Mouse (Mus musculus) layer of hippocampus, adult 2 months (tissue): ENCODE results near the gene Nectin2. TPM values are rescaled to one million over a fixed set of nuclear protein-coding genes. Genes with fewer than 3 reads are reported as not detected.

Experiments used
- DNase-seq, 2 experiments: peaks; one replicate each; pipeline ENCODE4 v3.0.0; 2022; ENCODE audit warnings: low spot score in 2 of 2
- H3K27ac ChIP-seq: fragments of 200-600 bp; 2 replicates; pipeline ENCODE4 v1.8.1; 2022
- H3K4me3 ChIP-seq: fragments of 200-600 bp; 2 replicates; pipeline ENCODE4 v1.8.1; 2022; ENCODE audit warnings: mild to moderate bottlenecking
- CTCF ChIP-seq: fragments of 200-600 bp; conservative IDR thresholded peaks from 2 replicates; pipeline ENCODE4 v1.8.1; 2022; ENCODE audit warnings: antibody characterized with exemption, mild to moderate bottlenecking, moderate library complexity
- total RNA-seq, 2 experiments: library from RNA; stranded (reverse); gene quantifications; 2 replicates each; pipeline ENCODE4 v1.2.3; 2021

Gene Nectin2
- total RNA-seq, 2 experiments from 2014 or later, result 4.5 to 5.9 TPM

DNA sequence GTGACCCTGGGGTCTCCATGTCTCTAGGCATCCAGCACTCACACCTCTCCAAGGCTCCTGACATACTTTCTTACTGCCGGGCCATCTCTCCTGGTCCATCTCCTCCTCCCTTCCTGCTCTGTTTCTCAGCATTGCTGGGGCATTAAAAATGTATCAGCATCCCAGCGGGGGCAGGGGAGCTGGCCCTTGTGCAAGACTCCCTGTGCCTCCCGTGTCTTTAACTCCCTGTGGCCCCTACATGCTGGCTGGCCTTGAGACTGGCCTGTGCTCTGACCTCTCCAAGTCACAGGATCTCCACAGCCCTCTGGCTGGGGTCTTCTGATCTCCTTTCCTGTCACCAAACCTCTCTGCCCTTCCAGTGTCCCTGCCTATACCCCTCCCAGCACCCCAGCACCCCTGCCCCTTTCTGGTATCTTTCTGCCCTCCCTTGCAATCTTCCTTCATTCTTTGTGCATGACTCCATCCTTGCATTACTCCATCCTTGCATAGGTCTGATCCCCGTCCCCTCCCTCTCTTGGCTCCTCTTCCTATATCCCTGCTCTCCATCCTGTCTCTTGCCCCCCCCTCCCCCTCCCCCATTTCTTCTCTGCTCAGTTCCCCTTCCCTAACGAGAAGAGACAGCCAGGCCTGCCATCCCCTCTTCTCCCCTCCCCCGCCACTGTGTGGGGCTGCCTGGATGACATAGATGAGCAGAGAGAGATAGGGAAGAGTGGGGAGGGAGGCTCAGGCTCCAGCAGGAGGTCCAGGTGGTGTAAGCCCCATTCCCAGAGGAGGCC is 3.7 kb downstream of the Nectin2 start:
- Histone ChIP-seq H3K27ac (no peak overlapping the region), H3K4me3 (no peak overlapping the region)
- TF ChIP-seq CTCF, result no peak
- no peak for DNase-seq

DNA sequence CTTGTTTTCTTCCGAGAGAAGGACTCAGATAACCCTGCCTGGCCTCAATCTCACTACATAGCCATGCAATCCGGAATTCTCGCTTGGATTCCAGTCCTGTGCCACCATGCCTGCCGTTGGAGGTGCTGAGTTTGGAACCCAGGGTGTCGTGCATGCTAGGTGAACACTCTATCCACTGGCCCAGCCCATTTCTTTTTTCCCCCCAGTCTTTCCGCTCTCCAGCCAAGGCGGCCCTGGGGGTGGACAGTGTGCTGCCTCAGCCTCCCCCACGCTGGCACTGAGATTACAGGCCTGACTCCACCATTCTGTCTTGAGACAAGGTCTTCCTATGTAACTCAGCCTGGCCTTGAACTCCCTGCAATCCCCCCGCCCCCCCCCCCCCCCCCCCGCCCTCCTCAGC is 4.3 kb downstream of the Nectin2 start:
- no peak for TF ChIP-seq CTCF
- DNase-seq, result no peak

DNA sequence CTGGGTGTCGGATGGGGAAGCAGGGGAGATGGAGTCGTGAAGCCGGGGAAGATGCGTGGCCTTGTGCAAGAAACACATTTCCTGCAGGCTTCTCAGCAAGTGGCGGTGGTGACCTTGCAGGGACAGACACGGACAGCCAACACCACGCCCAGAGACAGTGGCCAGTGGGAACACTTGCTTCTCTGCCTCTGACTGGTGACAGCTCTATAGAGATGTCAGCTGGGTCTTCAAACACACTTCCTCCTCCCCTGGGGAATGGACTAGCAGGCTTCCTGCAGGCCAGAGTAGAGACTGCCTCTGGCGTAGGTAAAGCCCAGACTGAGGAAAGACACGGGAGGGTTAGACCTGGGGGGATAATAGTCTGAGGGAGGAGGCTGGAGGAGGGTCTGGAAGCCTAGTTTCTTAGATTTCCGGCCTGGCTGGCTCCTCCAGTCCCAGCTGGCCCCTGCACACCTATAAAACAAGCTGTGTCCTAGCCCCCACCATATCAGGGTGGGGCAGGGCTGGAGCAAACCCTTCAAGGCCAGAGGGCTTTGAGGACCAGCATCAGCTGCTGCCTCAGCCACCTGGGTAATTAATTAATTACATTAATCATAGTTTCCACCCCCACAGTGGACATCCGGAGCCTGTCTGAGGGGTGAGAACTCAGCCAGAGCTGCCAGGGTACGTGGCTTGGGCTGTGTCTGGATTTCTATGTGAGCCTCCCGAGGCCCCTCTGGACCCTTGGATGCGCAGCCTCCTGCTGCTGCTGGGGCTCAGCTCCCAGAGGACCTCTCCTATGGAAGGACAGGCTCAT is 5.5 kb downstream of the Nectin2 start:
- Histone ChIP-seq H3K4me3 (no peak overlapping the region), H3K27ac (no peak overlapping the region)
- no peak for TF ChIP-seq CTCF
- DNase-seq, result no peak

More for the DNA sequence above, 4.3 kb downstream of the Nectin2 start:
- no peak overlapping the region for H3K4me3 ChIP-seq
- no peak overlapping the region for H3K27ac ChIP-seq

DNA sequence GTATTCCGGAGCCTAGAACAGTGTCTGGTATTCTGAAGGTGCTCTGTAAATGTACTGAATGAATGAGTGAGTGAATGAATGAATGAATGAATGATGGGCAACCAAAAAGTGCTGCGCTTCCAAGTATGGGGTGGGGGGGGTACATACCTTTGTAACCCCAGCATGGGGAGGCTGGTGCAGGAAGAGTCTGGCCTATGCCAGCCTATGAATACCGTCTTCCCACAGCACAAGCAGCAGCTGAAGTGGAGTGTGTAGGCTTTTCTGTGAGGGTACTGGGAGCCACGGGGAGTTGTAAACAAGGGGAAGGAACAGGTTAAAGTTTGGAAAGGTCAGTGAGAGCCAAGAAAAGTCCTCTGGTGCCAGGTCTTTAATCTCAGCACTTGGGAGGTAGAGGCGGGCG is 6.5 kb downstream of the Nectin2 start:
- Histone ChIP-seq H3K4me3 (no peak overlapping the region), H3K27ac (no peak overlapping the region)
- TF ChIP-seq CTCF, result no peak
- DNase-seq, result no peak

DNA sequence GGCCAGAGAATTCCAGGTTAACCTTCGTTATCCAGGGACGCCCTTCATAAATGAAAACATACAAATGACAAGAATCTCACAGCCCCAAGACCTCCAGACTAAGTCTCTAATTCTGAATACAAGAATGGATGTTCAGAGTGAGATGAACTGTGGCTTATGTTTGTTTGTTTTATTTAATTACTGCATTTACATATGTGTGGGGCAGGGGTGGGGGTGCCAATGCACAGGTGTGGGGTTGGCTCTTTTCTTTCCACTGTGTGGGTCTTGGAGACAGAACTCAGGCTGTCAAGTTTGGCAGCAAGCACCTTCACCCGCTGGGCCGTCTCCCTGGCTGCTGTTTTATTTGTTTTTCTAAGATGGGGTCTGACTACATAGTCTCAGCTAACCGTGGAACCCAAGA is 7.8 kb downstream of the Nectin2 start:
- TF ChIP-seq CTCF, result no peak

DNA sequence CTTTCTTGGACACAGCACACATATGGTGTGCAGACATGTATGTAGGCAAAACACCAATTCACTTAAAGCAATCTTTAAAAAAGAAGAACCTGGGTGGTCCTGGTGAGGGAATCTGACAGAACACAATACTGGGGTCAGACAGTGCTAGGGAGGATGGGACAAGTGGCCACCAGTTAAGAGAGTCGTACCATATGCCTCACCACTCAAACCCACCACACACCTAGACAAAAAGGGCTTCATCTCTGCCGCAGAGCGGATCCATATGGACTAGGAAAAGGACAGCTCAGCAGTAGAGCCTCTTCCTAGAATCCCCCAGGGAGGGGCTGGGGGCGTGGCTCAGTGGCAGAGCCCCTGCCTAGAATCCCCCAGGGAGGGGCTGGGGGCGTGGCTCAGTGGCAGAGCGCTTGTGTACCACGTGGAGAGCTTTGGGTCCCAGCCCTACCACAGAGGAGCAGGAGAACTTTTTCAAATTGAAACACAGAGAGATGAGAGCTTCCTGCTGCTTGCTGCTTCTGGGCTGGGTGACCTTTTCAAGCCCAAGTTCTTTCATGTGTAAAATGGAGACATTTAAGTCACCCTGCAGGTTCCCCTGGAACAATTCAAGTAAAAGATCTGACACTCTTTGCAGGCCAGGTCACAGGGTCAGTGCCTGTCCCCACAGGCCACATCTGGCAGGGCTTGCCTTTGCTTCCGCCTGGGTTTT is 8.8 kb downstream of the Nectin2 start:
- TF ChIP-seq CTCF, result no peak
- Histone ChIP-seq H3K27ac (no peak overlapping the region), H3K4me3 (no peak overlapping the region)
- DNase-seq, result no peak

More for the DNA sequence above, 7.8 kb downstream of the Nectin2 start:
- H3K27ac ChIP-seq, result no peak overlapping the region
- no peak for DNase-seq
- no peak overlapping the region for H3K4me3 ChIP-seq

DNA sequence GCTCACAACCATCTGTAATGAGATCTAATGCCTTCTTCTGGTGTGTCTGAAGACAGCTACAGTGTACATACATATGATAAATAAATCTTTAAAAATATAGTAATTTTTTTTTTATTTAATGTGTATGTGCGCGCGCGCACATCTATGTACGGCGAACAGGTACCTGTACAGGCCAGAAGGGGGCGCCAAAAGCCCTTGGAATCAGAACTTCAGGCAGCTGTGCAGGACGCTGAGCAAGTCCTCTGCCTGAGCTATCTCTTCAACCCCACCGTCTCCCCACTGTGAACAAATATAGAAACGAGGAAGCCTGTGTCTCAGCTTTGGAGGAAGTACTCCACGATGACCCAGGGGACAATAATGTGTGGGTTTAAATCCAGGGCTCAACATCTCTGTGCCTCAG is 10.0 kb downstream of the Nectin2 start:
- peak; percentile 50 for TF ChIP-seq CTCF
- H3K4me3 ChIP-seq, result no peak overlapping the region
- H3K27ac ChIP-seq, result no peak overlapping the region
- no peak for DNase-seq

DNA sequence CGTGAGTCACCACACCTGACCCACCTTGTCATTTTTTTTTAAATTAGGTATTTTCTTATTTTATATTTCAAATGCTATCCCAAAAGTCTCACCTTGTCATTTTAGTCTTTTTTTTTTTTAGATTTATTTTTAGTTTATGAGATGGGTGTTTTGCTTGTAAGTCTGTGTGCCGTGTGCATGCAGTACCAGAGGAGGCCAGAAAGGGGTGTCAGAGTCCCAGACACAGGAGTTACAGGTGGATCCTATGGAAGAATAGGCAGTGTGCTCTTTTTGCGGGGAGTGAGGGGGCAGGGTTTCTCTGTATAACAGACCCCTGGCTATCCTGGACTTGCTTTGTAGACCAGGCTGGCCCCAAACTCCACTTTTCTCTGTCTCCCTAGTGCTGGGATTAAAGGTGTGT is 11.5 kb downstream of the Nectin2 start:
- TF ChIP-seq CTCF, result peak; percentile 48
- H3K4me3 ChIP-seq, result no peak overlapping the region
- DNase-seq, result no peak
- H3K27ac ChIP-seq, result no peak overlapping the region

DNA sequence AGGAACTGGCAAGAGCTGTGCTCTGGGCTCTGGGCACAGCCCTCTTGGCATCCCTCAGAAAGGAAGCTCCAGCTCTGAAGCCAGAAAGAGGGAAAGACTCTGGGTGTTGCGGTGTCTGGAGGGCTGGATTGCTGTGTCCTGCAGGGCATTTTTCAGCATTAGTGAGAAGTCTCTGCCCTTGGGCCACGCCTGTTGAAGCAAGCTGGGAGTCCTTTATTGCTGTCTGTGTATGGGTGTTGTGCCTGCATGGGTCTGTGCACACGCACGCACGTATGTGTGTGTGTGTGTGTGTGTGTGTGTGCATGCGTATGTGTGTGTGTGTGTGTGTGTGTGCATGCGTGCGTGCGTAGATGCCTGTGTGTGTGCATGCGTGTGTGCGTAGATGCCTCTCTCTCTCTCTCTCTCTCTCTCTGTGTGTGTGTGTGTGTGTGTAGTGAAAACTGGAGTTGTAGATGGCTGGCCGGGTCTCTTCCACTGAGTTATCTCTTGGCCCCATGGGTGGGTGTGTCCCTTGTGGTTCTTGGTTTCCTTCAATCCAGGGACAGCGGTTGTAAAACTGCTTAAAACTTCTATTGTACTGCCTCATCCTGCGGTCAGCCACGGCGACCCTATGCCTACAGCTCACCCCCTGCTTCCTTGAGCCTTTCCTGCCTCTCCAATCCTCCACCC is 13.8 kb downstream of the Nectin2 start:
- DNase-seq, result no peak
- Histone ChIP-seq H3K4me3 (no peak overlapping the region), H3K27ac (no peak overlapping the region)
- TF ChIP-seq CTCF, result no peak

DNA sequence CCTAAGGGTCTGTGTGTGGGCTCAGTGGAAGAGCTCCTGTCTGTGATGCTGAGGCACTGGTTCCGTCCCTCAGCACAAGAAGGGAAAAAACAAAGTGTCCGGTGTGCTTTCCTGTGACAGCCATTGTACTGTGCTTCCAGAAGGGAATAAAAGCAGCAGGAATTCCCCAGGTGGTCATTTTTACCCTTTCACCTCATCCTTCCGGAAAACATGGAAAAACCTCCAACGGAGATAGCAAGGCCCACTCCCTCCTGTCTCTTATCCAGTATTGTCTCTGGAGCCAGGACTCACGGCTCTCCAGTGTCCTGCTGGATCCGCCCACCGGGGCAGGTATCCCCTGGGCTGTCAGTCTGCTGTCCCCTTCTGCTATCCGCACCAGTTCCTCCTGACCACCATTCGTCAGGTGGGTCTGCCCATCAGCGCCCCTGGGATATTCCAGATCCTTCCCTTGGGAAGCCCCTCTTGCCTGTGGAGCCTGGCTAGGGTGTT is 16.1 kb downstream of the Nectin2 start:
- Histone ChIP-seq H3K27ac (no peak overlapping the region), H3K4me3 (no peak overlapping the region)
- TF ChIP-seq CTCF, result no peak
- DNase-seq, result no peak

DNA sequence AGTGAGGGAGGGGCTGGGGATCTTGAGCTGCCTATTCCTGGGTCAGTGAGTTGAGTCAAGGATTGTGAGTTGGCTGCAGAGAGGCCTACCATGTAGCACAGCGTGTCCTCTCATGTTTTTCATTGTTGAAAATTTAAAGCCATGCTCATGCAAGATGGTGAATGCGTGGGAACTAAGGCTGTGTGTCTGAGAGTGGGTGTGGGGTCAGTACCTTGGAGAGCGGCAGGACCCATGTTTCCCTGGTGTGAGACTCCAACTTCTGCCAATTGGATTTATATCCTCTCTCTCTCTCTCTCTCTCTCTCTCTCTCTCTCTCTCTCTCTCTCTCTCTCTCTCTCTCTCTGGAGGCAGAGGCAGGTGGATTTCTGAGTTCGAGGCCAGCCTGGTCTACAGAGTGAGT is 23.7 kb downstream of the Nectin2 start:
- TF ChIP-seq CTCF, result no peak
- Histone ChIP-seq H3K4me3 (no peak overlapping the region), H3K27ac (no peak overlapping the region)
- DNase-seq, result no peak

DNA sequence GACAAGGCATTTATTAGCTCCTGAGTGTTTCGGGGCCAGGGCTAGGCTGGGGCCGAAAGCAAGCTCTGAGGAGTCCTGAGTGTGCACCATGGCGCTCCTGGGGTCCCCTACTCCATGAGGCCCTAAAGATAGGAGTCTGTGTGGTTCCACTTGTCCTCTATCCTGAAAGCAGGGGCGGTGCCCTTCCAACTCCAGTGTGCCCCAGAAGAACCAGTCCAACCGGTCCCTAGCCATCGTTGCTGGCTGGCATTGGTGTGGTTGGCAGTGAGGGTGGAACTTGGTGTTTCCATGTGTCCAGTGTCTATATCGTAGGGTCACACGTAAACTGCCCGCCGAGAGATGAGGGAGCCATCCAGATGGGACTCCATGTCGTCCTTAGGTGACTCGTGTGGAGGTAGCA is 26.1 kb downstream of the Nectin2 start:
- Histone ChIP-seq H3K27ac (no peak overlapping the region), H3K4me3 (no peak overlapping the region)
- no peak for DNase-seq
- no peak for TF ChIP-seq CTCF
